Mouse (Mus musculus) embryo, embryonic 10.5 days (tissue): ENCODE data around the gene Acsm3.

ENCODE experiments used
- DNase-seq: peaks from one replicate; pipeline ENCODE4 v3.0.0-alpha.2; 2015; ENCODE audit warnings: low spot score

Acsm3 gene

DNA sequence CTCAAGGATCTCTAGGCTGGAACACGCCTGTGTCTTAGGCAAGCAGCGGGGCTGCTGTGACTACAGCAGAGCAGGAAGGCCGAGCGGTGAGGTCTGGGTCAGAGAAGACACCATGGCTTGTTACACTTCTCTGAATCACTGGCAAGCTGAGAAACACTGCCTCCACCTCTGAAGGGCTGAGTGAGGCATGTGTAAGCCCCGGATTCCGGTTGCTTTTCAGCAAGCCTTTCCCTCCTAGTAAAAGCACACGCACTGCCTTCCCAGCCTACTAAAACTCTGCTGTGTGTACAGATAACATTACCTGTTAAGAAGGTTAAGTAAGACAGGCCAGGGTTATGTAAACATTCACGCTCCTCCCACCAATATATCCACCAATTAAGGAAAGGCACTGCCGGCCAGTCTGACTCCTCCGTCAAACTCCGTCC is at the start of gene Acsm3:
Acsm3 (plus strand) TSS at position 397 of the 425 bp plus-strand sequence.
- no peak for DNase-seq

DNA sequence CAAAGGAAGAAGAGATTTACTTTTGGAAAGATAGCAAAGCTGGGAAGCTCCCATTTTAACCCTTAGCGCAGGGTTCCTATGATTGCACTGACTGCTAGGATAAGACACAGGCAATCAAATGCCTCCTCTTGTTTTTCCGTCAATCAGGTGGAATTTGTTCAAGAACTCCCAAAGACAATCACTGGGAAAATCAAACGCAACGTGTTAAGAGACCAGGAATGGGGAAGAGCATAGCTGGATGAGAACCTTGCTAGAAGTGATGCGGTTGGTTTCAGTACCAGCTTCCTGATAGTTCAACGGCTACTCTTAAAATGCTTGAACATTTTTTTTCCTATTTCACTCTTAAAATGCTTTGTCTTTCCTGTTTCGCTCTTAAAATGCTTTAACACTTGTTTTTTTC is 46.6 kb upstream of the Acsm3 start:
- DNase-seq = no peak

DNA sequence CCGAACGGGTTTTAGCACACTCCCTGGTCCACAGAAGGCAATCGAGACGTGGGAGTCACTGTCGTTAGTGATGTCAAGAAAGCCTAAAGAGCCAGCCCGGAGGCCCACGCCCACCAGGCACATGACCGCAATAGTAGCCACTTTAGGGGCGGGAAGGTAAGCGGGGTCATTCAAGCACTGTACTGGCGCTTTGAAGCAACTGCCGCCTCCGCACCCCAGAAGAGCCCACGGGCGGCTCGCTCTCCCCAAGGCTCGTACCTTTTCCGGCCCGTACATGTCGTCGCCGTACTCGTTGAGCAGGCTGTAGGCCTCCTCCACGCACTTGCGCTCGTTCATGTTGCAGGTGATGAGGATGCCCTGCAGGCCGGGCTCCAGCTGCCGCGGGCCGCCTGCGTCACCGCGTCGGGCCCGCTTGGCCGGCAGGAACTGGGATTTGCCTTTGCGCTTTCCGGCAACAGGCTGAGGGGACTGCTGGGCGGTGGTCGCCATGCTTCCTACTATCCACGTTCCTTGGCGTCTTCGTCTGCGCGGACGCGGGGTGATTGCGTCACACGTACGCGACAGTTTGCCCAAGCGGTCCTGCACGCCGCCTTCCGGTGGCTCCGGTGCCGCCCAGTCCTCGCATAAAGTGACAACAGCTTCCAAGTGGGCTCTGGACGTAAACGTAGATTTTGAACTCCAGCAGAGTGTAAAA is 40.3 kb upstream of the Acsm3 start, which contains the start of gene Thumpd1:
Thumpd1 (minus strand) TSS at position 546 of the 694 bp plus-strand sequence.
- DNase-seq = peak; percentile 94

DNA sequence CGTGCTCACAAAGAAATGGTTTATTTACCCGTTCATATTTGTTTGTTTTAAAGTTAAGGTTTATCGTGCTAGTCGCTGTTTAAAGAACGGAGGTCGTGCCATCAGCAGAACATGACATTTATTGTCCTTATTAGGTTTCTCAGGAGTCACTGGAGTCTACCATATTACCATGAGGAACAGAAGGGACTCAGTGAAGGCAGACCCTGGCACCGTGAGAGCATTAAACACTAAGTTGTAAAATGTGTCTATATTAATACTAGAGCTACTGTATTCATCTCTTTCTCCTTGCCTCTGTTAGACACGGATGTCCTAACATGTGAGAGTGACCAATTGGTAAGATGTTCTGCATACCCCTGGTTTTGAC is 39.8 kb upstream of the Acsm3 start:
- DNase-seq = no peak

DNA sequence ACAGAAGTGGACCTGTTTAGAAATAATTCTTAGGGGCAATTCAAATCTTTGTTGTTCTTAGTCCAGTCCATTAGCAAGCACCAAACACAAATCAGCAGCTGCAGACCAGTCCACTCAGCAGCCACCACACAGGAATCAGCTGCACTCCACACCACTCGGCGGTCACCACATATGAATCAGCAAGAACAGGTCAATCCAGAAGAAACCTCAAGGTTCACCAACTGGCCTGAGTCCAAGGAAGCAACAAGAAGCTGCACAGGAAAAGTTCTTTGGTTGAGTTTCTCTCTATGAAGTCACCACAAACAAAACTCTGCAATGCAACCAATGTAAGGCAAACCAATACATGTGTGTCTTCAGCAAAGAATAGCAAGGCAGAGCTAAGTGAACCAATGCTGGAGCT is 33.1 kb upstream of the Acsm3 start:
- DNase-seq = no peak

DNA sequence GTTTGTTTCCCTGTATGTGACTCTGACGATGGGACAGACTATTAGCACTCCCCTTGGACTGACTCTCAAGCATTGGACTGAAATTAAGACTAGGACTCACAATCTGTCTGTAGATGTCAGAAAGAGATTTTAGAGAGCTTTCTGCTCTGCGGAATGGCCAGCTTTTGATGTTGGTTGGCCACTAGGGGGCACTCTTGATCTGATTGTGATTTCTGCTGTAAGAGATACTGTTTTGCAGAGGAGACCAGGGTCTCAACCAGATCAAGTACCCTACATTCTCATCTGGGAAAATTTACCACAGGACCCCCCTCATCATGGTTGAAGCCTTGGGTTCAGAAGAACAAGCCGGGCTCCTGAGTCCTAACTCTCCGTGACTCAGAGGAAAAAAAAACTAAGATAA is 29.5 kb upstream of the Acsm3 start:
- DNase-seq = peak; percentile 17

DNA sequence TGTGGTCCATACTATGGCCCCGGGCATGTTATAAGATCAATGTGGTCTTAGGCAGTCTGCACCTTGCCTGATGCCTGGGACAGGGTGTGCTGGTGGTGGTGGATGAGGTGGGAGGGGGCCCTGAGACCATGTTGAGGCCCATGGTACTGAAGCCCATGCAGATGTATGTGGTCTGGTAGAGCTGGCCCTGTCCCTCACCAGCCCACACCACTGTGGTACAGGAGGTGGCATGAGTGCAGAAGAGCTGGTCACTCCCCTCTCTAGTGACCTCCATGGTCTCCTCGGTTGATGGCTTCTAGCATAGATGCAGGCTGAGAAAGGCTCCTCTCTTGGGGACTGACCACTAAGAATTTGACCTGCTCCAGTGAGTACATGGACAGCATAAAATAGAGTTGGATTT is 21.8 kb upstream of the Acsm3 start:
- DNase-seq = no peak

DNA sequence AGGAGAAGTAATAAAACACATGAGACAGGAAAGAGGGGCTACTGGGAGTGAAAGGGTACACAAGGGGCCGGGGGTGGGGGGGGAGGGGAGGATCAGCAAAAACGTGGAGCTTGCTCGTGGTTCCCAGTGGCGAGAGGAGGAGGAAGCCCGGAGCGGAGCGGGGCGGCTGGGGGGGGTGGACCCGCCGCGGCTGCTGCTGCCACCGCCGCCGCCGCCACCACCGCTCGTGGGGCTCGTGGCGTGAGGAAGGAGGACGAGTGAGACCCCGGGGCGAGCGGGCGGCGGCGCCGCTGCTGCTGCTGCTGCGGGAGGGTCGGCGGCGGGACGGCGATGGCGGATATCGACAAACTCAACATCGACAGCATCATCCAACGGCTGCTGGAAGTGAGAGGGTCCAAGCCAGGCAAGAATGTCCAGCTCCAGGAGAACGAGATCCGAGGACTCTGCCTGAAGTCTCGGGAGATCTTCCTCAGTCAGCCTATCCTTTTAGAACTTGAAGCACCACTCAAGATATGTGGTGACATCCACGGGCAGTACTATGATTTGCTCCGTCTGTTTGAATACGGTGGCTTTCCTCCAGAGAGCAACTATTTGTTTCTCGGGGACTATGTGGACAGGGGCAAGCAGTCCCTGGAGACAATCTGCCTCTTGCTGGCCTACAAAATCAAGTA is 20.8 kb upstream of the Acsm3 start:
- DNase-seq = peak; percentile 14

DNA sequence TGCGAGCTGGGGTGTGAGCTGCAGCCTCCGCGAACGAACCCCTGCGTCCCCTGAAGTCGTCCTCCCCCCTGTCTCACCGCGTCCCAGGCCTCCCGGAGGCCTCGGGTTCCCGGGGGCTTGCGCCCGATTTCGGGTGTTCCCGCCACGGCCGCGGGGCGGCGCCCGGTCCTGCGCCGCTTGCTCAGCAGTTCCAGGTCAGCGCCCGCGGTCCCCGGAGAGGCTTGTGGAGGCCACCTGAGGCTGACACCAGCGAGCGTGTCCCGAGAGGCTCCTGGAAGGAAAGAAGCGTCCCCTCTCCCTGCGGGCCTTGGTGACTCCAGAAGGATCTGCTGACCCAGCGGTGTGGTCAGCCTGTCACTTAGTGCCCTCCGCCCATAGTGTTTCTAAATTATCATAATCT is 16.4 kb upstream of the Acsm3 start:
- DNase-seq = peak; percentile 55

DNA sequence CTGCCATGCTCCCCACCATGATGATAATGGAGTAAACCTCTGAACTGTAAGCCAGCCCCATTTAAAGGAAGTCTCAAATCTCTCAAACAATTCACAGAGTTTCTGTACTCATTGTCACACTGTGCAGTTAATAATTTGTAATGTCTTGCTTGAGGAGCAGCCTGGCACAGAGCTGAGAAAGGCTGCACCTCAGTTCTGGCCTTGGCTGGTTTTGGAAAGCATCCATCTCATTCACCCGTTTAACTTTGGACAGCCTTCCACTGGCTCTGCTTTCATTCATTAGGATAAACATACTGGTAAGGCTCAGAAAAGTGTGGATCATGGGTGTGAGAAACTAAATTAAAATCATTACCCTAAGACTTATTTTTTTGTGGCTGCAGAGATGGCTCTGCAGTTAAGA is 14.9 kb upstream of the Acsm3 start:
- no peak for DNase-seq

DNA sequence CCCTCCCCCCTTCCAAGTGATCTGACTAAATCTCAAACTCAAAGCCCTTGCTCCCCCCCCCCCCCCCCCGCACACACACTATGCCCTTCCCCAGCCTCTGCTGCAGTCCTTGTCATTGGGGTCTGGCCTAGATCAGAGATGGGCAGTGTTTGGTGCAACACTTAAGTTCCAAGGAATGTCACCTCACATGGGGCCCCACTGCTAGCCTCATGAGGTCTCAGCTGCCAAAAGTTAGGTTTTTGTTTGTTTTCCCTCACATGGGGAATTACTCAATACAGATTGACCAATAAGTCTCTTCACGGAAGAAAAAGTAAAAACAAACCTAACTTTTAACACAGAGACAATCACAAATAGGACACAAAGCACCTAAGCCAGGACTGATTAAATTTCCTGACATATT is 12.0 kb upstream of the Acsm3 start:
- DNase-seq = no peak

DNA sequence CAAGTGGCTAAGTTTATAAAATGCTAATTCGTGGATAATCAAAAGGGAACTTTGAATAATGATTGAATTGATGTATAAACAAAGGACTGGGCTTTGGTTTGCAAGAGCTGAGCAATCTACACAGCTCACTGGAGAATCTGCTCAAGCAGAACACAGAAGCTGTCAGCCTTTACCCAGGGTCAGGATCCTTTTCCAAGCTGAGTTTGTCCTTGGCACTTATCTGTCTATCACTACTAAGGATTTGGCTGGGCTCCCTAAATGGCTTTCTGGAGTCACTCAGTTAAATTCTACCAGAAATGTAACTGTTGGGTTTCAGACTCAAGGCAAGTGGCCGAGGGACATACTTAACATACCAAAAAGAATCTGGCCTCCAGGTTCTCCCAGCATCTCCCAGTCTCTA is 10.8 kb upstream of the Acsm3 start:
- DNase-seq = no peak

DNA sequence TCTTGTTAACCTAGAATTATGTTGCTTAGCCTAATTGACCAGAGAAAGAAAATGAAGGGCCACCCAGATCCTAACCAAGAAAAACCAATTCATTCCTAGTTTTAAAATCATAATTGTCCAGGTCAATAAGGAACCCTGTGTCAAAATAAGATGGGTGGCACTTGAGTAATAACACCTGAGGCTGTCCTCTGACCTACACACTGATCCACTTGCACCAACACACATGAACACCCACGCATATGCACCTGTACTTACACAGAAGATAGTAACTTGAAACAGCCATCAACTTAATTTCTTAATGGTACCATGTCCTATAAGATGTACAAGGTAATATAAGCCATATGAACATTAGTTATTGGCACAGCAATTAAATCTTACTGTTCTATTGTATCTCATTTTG is 7.0 kb upstream of the Acsm3 start:
- DNase-seq = no peak

DNA sequence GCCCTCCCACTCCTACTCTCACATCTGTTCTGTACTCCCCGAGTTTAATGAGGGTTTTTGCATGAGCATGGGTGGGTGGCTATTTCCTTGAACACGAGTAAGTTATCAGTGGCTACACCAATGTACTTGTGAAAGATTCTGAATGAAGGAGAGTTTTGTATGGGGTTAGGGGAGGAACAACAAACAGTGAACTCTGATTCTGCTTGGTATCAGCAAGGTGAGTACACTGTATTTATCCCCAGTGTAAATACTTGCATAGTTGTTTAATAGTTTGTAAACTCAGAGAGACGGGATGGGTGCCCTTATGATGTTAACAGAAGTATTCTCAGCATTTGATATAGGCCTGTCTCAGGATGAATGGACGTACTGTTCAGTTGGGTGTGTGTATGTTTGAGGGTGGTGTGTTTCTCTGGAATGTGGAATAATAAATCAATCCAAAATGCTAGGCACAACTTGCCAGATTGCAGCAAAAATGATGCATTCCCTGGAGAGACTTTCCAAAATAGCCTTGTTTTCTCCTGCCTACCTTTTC is 1.5 kb downstream of the Acsm3 start:
- no peak for DNase-seq

DNA sequence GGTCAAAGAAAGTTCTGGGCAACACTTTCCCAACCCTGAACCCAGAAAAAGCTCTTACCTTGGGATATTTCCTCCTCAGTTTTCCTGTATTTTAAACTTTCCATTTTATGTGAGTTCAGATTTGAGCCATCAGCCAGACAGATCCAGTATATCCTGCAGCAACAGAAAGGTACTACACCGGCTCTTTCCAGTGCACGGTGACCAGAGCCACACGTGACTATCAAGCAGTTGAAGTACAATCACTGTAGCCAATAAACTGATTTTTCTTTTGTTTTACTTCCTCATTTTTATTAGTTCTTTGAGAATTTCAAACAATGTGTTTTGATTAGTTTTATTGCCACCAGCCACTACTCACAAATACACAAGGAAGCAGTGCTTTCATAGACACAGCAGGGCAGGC is 3.7 kb downstream of the Acsm3 start:
- DNase-seq = no peak

DNA sequence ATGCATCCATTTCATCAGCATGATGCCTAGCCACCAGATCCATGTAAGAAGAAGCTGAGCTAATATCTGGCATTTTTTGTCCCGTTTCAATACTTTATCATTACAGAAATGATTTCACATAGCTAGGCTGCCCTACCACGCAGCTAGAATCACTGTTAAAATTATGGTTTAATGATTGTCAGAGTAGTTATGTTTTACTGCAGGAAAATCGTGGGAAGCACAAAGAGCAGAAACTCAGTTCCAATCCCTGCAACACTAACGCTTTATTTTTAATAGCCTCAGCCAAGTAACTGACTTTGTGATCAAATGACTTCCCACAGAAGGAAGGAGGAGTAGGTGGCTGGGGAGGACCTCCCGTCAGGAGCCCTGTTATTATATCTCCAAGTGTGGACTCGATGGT is 6.3 kb downstream of the Acsm3 start:
- DNase-seq = no peak

DNA sequence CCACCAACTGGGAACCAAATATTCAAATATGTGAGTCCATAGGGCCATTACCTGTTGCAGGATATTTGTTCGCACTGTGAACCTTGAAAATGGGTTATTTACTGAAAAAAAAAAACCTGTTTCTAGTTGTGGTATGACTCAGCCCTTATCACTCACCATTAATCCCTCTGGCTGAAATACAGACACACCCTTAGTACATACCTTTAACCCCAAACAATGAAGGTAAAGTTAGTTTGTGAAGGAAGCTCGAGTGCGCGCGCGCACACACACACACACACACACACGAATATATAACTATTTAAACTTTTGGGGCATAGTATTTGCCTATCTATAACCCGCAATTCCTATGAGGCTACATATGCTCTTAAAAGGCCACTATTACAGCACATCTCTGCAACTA is 9.2 kb downstream of the Acsm3 start:
- DNase-seq = no peak

DNA sequence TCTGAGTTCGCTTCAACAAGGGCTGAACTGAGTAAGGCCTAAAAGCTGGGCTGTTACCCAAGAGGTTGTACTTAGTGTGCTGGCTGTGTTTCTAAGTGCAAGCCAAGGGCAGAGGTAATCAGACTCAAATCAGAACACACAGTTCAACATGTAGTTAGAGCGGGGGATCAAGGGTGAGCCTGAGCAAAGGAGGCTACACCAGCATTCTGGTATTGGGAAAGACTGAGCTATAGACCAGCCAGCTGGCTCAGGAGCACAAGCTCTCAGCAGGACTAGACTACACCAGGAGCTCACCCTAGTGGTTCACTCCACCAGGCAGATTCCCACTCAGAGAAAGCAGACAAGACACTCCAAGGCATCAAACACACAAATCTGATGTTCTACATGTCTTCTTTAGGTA is 22.7 kb downstream of the Acsm3 start:
- DNase-seq = no peak

DNA sequence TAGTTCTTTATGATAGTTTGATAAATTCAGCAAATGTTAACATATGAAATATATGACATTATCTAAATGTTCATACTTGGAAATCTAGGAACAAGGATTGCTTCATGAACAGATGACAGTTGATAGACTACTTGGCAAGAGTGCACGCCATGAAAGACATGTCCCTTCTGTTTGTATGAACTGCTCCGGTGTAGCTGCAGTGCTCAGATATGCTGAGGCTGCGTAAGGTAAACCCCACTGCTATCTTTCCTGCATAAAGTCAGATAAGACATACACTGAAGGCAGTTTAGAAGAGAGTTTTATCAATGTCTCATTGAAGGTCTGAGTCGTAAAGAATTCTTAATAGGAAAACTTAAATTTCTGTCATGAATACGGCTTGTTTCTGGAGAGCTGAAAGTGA is 24.2 kb downstream of the Acsm3 start:
- no peak for DNase-seq

DNA sequence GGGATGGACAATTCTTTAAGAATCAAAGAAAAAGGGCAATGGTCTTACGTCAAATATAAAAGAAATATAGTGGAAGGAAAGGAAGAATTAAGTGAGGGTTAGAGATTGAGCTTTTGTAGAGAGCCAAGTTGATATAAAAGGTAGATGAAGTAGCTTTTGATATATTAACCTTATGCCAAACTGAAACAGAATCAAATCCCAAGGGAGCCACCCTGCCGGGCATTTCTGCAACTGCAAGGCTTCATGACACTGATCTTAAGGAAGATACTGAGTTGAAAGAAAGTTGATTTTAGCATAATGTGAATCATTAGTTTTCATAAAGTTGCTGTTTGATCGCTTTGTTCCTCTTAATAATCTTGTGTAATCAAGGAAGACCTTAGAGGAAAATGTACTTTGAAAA is 28.3 kb downstream of the Acsm3 start:
- no peak for DNase-seq

DNA sequence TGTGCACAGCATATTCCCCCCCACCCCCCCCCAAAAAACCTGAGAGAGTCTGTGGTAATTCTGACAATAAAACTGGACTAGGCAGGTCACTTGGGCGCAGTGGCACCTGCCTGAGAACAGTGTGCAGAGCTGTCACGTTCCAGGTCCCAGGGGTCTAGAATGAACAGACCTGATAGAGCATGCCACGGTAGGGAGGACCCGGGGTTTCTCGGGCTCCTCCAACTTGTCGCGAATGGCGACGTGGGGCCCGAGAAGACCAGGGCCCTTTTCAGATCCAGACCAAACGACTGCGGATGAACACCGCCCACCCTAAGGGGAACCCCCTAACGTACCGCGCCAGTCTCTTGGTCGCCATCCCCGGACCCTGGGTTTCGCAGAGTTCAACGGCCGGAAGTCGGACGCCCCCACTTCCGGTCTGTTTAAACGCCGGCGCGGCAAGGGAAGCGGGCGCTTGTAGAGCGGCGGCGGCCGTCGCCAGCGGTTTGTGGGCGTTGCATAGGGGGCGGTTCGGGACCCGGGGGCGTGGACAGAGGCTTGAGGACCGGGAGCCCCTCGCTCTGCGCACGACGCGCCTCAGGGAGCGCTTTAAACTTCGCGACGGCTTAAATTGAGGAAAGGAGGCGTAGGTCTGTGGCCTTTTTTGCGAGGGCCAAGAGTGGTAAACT is 33.0 kb downstream of the Acsm3 start, which contains the start of the genes Rexo5 and Eri2:
Rexo5 (plus strand) TSS at position 421 of the 665 bp plus-strand sequence.
Eri2 (minus strand) TSS at position 473 of the 665 bp plus-strand sequence.
- peak; percentile 97 for DNase-seq

DNA sequence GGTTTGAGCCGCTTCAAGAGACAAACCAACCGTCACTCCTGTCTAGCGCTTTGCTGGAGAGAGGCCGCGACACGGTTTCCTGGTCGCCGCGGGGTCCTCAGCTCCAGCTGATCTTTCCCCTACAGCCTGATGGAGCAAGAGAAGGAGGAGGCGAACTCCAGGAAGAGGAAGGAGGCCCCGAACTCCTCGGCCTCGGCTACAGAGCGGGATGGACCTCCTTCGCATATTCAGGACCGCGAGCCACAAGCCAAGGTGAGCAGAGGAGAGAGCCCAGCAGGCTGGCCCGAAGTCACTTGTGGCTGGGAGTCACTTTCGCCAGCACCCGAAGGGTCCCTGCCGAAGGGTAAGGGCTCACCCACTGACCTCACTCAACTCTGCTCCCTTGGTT is 33.5 kb downstream of the Acsm3 start:
- no peak for DNase-seq

DNA sequence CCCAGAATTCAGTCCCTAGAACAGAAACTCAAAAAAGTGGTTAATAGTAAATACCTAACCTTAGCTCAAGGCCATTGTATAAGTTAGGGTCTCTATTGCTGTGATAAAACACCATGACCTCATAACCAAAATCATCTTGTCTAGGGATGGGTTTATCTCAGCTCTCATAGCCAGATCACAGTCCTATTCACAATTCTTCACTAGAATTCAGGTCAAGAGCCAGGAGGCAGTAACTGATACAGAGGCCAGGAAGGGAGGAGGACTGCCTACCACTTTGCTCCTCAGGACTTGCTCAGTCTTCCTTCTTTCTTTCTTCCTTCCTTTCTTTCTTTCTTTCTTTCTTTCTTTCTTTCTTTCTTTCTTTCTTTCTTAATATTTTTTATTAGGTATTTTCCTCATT is 34.6 kb downstream of the Acsm3 start:
- DNase-seq = peak; percentile 10
